Mouse (Mus musculus): Measurements from ENCODE around the gene Uso1.

DNA sequence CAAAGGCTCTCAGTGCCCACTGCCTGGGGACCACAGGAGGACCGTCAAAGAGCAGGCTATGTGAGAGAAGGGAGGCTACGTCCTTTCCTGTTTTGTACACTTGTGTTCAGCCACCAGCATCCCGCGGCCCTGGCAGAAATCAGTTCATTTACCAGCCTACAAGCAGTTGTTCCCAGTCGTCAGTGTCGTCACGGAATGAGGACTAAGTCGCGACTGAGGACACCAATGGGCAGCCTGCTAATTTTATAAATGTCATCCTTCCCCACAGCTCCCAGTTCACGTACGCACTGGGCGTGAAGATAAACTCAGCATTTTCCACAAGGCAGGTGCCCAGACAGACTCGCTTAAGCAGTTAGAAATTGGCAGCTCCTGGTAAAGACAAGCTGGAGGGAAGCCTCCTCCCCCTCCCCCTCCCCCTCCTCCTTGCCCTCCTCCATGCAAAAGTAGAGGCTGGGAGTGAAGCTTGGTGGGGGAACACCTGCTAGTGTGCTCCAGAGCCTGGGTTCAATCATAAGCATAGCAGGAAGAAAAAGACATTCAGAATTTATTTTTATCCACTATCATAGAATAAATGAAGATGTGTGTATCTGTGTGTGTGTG, 33.8 kb upstream of the Uso1 start:
- TF ChIP-seq CTCF (IDR thresholded peaks at IDR 0.05; ENCODE audit: extremely low read depth, insufficient read length, insufficient replicate concordance, low read depth, low read length): no peak
- TF ChIP-seq POLR2A (IDR thresholded peaks at IDR 0.05; ENCODE audit: low read depth, low read length): no peak

All from small intestine, adult 2 months (tissue).